Mouse (Mus musculus): ENCODE measurements around the gene Nmrk1.

Gene Nmrk1

GRCm38 (mm10) chr19:18654984-18655383, 23.2 kb downstream of the Nmrk1 start:
- no peak for DNase-seq

- no peak for DNase-seq
These were observed 24.2 kb downstream of the Nmrk1 start for GRCm38 (mm10) chr19:18655999-18656398.

GRCm38 (mm10) chr19:18658473-18658872, 26.7 kb downstream of the Nmrk1 start:
- DNase-seq = no peak

GRCm38 (mm10) chr19:18659349-18659748, 27.6 kb downstream of the Nmrk1 start:
- DNase-seq = no peak

- DNase-seq = no peak
These were observed 28.7 kb downstream of the Nmrk1 start for GRCm38 (mm10) chr19:18660466-18660865.

- DNase-seq = no peak
These were observed 29.9 kb downstream of the Nmrk1 start for GRCm38 (mm10) chr19:18661683-18662082.

GRCm38 (mm10) chr19:18663904-18664303, 32.2 kb downstream of the Nmrk1 start:
- no peak for DNase-seq

GRCm38 (mm10) chr19:18666966-18667365, 35.2 kb downstream of the Nmrk1 start:
- no peak for DNase-seq

GRCm38 (mm10) chr19:18669551-18669950, 37.8 kb downstream of the Nmrk1 start:
- DNase-seq = no peak

GRCm38 (mm10) chr19:18670608-18671007, 38.9 kb downstream of the Nmrk1 start, which contains the start of gene Carnmt1:
Gene Carnmt1, plus strand, starts transcription at chr19:18670764.
- DNase-seq = peak; percentile 99

- DNase-seq = peak; percentile 61
These were observed 39.4 kb downstream of the Nmrk1 start for GRCm38 (mm10) chr19:18671056-18671741.

GRCm38 (mm10) chr19:18672498-18672897, 40.7 kb downstream of the Nmrk1 start:
- no peak for DNase-seq

- no peak for DNase-seq
These were observed 41.4 kb downstream of the Nmrk1 start for GRCm38 (mm10) chr19:18673116-18673515.

GRCm38 (mm10) chr19:18682142-18682541, 50.4 kb downstream of the Nmrk1 start:
- no peak for DNase-seq

- peak; percentile 17 for DNase-seq
These were observed 55.8 kb downstream of the Nmrk1 start for GRCm38 (mm10) chr19:18687556-18687955.

- DNase-seq = no peak
These were observed 60.4 kb downstream of the Nmrk1 start for GRCm38 (mm10) chr19:18692176-18692575.

GRCm38 (mm10) chr19:18692768-18693167, 61.0 kb downstream of the Nmrk1 start:
- no peak for DNase-seq

- DNase-seq = no peak
These were observed 63.4 kb downstream of the Nmrk1 start for GRCm38 (mm10) chr19:18695116-18695515.

GRCm38 (mm10) chr19:18695552-18695951, 63.8 kb downstream of the Nmrk1 start:
- DNase-seq = no peak
